Mouse (Mus musculus): ENCODE data around the gene Trip10. TPM values are rescaled to one million over a fixed set of nuclear protein-coding genes. Genes with fewer than 3 reads are reported as not detected.

Gene Trip10
- polyA plus RNA-seq, 2 experiments from 2014 or later: 1.7 to 2.5 TPM

DNA sequence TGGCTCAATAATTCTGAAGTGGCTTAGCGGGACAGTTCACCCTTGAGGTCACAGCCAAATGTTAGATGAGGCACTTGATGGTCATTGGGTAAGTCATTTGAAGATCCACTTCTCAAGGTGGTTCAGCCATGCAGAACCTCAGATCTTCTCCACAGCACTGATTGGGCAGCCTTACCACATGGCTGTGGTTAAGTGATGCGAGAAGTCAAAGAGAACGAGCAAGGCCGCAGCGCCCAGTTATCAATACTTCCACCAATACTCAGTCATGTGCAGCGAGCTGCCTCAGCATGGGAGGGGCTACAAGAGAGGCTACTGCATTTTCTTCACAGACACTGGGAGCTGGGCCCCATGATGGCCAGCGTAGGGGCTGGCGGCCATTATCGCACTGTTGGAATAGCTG lies 43.7 kb downstream of the Trip10 start:
- ATAC-seq: no peak

- ATAC-seq: no peak
These were observed 46.7 kb downstream of the Trip10 start for GRCm38 (mm10) chr17:57295935-57296334.

GRCm38 (mm10) chr17:57297040-57297439 lies 47.8 kb downstream of the Trip10 start:
- ATAC-seq: no peak

- no peak for ATAC-seq
These were observed 56.3 kb downstream of the Trip10 start for GRCm38 (mm10) chr17:57305593-57305992.

- no peak for ATAC-seq
These were observed 57.8 kb downstream of the Trip10 start for GRCm38 (mm10) chr17:57307074-57307473.

DNA sequence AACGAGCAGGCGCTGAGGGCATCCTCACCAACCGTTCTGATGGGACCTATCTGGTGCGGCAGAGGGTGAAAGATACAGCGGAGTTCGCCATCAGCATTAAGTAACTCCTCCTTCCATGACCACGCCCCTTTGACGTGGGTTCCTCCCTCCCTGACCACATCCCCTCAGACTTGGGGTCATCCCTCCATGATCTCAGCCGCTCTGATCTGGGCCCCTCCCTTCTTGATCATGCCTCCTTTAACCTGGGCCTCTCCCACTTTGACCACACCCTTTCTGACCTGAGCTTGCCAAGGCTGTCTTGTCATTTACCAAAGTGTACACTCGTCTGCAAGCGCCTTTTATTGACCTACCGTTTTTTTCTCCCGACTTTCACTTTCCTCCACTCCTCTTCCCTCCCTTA lies 62.5 kb downstream of the Trip10 start:
- no peak for ATAC-seq

Other genes starting within 250 kb of the Trip10 start
- not detected for gene Pspn, start 249.4 kb upstream of the Trip10 start, polyA plus RNA-seq (2017; shearing (Covaris generic))
- 10 to 100 TPM; 63.3 to 89.3 TPM for gene Gtf2f1, start 238.2 kb upstream of the Trip10 start, polyA plus RNA-seq (2017; shearing (Covaris generic))
- under 1 TPM in 1 of 2 experiments, not detected in 1; 0.57 TPM for gene Gm17949, start 238.0 kb upstream of the Trip10 start, polyA plus RNA-seq (2017; shearing (Covaris generic))
- gene Khsrp, start 217.9 kb upstream of the Trip10 start, polyA plus RNA-seq (2017; shearing (Covaris generic)): 10 to 100 TPM; 19.6 to 30.9 TPM
- not detected for gene Slc25a41, start 207.8 kb upstream of the Trip10 start, polyA plus RNA-seq (2017; shearing (Covaris generic))
- under 1 TPM; 0.46 to 0.73 TPM for gene Crb3, start 190.3 kb upstream of the Trip10 start, polyA plus RNA-seq (2017; shearing (Covaris generic))
- 1 to 10 TPM; 1.5 to 3.2 TPM for gene Slc25a23, start 189.6 kb upstream of the Trip10 start, polyA plus RNA-seq (2017; shearing (Covaris generic))
- 100 to 1,000 TPM; 205 to 208 TPM for gene Dennd1c, start 170.9 kb upstream of the Trip10 start, polyA plus RNA-seq (2017; shearing (Covaris generic))
- gene Tubb4a, start 161.7 kb upstream of the Trip10 start, polyA plus RNA-seq (2017; shearing (Covaris generic)): 1 to 10 TPM; 3.5 to 4.2 TPM
- 1 to 10 TPM; 9.0 to 9.9 TPM for gene Tnfsf9, start 144.1 kb upstream of the Trip10 start, polyA plus RNA-seq (2017; shearing (Covaris generic))
- gene Cd70, start 99.7 kb upstream of the Trip10 start, polyA plus RNA-seq (2017; shearing (Covaris generic)): 1 to 10 TPM; 1.1 to 2.1 TPM
- gene Tnfsf14, start 55.3 kb upstream of the Trip10 start, polyA plus RNA-seq (2017; shearing (Covaris generic)): 10 to 100 TPM in 1 of 2 experiments, 1 to 10 TPM in 1; 7.9 to 12.8 TPM
- under 1 TPM in 1 of 2 experiments, not detected in 1; 0.41 TPM for gene C3, start 21.3 kb upstream of the Trip10 start, polyA plus RNA-seq (2017; shearing (Covaris generic))
- 10 to 100 TPM; 46.4 to 55.8 TPM for gene Gpr108, start 1.0 kb upstream of the Trip10 start, polyA plus RNA-seq (2017; shearing (Covaris generic))
- 10 to 100 TPM; 74.1 to 83.7 TPM for gene Vav1, start 29.6 kb downstream of the Trip10 start, polyA plus RNA-seq (2017; shearing (Covaris generic))
- gene Adgre1, start 109.2 kb downstream of the Trip10 start, polyA plus RNA-seq (2017; shearing (Covaris generic)): under 1 TPM in 1 of 2 experiments, not detected in 1; 0.24 TPM